ENCODE assay signal across 8 mouse cellular contexts in the genomic region with DNA sequence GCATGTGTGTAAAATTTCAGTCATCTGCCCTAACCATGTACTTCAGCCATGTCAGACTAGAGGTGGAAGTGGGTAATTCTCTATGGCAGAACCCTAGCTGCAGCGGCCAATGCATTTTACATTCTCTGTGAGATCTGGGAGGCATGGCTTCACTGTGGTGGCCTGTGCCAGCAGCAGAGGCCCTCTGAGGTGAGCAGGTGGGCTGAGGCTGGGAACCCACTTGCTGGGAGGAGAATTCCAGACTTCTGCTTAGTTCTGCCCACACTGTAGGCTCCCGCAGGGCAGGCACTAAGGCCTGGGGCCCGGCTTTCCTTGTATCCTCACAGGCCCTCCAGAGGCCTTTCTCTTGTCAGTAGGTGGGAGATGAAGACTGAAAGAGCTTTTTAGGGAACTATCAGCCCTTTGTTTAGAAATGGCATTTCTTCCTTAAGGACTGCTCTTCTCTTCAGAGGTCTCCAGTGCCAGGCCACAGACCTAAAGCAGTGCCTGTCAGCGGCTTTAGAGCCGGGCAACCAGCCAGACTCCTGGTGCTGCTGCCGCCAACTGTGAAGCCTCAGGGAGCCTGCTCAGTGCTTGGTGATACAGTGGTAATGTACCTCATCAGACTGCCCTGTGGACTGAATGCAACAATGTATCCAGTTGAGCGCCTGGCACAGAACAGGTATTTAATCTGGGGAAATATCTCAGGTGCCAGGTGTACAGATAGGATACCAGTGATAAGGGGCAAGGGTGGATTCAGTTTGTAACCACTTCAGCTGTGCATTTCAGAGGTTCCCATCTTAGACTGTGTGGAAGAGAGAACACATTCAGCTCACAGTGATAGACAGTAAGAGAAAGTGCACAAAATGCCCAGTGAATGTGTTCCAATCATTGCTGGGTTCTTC.
DNase-seq lines count a peak whose midpoint lies in the region; ATAC-seq and TF ChIP-seq lines count a peak whose summit lies in the region.

No protein-coding gene starts in this region.

- DNase-seq in right cerebral cortex, postnatal 14 days: peak; percentile 43
- no peak for DNase-seq in right cerebral cortex, postnatal 25 days
- peak; percentile 59 to 71 for DNase-seq in cerebellum, postnatal 14 days
- peak; percentile 68 to 81 for DNase-seq in heart, adult 2 months
- no peak for DNase-seq in spleen, postnatal 36 days (ENCODE audit: low spot score in 2 of 2)

- H3K79me2 ChIP-seq in heart, adult 2 months (replicated peaks; ENCODE audit: control insufficient read depth, insufficient read depth, low read length): no peaks in the 10 kb centered on the region

- WGBS in heart, adult 2 months: 51% methylated on average over 7 of the region's 7 CpGs
- 84% methylated on average over 7 of the region's 7 CpGs for WGBS in kidney, embryonic 16.5 days
- WGBS in midbrain, embryonic 16.5 days: 57% methylated on average over 7 of the region's 7 CpGs

- H3K27me3 ChIP-seq in heart, adult 2 months (ENCODE audit: control insufficient read depth, insufficient read depth, low read length): no peaks in the 10 kb centered on the region
- no peaks in the 10 kb centered on the region for H3K27me3 ChIP-seq in kidney, embryonic 16.5 days (ENCODE audit: insufficient read depth, low read length)
- H3K27me3 ChIP-seq in midbrain, embryonic 16.5 days (ENCODE audit: control insufficient read depth, insufficient read depth, low read depth, low read length): no peaks in the 10 kb centered on the region

- no peak overlapping the region for H3K4me2 ChIP-seq in kidney, embryonic 16.5 days (replicated peaks; ENCODE audit: low read depth, low read length)
- no peak overlapping the region for H3K4me2 ChIP-seq in midbrain, embryonic 16.5 days (ENCODE audit: low read length)

- H3K27ac ChIP-seq in heart, adult 2 months: no peak overlapping the region; the same call in 1 of the 2 replicates
- H3K27ac ChIP-seq in kidney, embryonic 16.5 days (ENCODE audit: low read length): no peak overlapping the region
- peak overlapping the region; percentile 38; the same call in 1 of the 2 replicates for H3K27ac ChIP-seq in midbrain, embryonic 16.5 days (ENCODE audit: low read length)

- 0 out of 2 replicates have a peak, but pooled peaks have one; percentile 23 for ATAC-seq in kidney, embryonic 16.5 days (ENCODE audit: low FRiP score, low TSS enrichment)
- peak; percentile 71 for ATAC-seq in midbrain, embryonic 16.5 days
- no peak for ATAC-seq in monocyte, adult 5-6 weeks (replicated peaks; ENCODE audit: insufficient number of reproducible peaks, low FRiP score, low TSS enrichment, poor library complexity, severe bottlenecking)

- intact Hi-C loops in heart, adult 2 months (cut with DNase I): loop anchor here (5.0 kb wide), 1 partner anchor 106 kb away; no protein-coding TSS in a partner anchor

- TF ChIP-seq POLR2A in heart, adult 2 months (IDR thresholded peaks at IDR 0.05; ENCODE audit: insufficient read depth, low read depth, low read length): no peak

- no peak overlapping the region for H3K9ac ChIP-seq in heart, adult 2 months (ENCODE audit: low read depth, low read length)
- no peak overlapping the region for H3K9ac ChIP-seq in kidney, embryonic 16.5 days (replicated peaks; ENCODE audit: low read length)
- H3K9ac ChIP-seq in midbrain, embryonic 16.5 days (ENCODE audit: low read depth, low read length): no peak overlapping the region

- no peaks in the 10 kb centered on the region for H3K9me3 ChIP-seq in kidney, embryonic 16.5 days (ENCODE audit: low read length)
- no peaks in the 10 kb centered on the region for H3K9me3 ChIP-seq in midbrain, embryonic 16.5 days (replicated peaks; ENCODE audit: control insufficient read depth, low read length, poor library complexity, severe bottlenecking)

- H3K4me3 ChIP-seq in heart, adult 2 months: no peak overlapping the region
- H3K4me3 ChIP-seq in kidney, embryonic 16.5 days (ENCODE audit: low read length): no peak overlapping the region
- H3K4me3 ChIP-seq in midbrain, embryonic 16.5 days (ENCODE audit: low read depth, low read length): no peak overlapping the region

- TF ChIP-seq EP300 in heart, adult 2 months (IDR thresholded peaks at IDR 0.05; ENCODE audit: insufficient read depth, low read depth, low read length): no peak

- H3K4me1 ChIP-seq in heart, adult 2 months (ENCODE audit: control insufficient read depth, insufficient read depth, low read length): no peaks in the 10 kb centered on the region
- H3K4me1 ChIP-seq in kidney, embryonic 16.5 days (ENCODE audit: insufficient read depth, low read length): no peaks in the 10 kb centered on the region
- H3K4me1 ChIP-seq in midbrain, embryonic 16.5 days (ENCODE audit: control insufficient read depth, insufficient read depth, low read length): peaks cover 8% of the 10 kb centered on the region

- TF ChIP-seq CTCF in heart, adult 2 months (IDR thresholded peaks at IDR 0.05): no peak

- H3K36me3 ChIP-seq in heart, adult 2 months (ENCODE audit: control insufficient read depth, insufficient read depth, low read length): no peaks in the 10 kb centered on the region
- H3K36me3 ChIP-seq in kidney, embryonic 16.5 days (ENCODE audit: insufficient read depth, low read length): no peaks in the 10 kb centered on the region
- no peaks in the 10 kb centered on the region for H3K36me3 ChIP-seq in midbrain, embryonic 16.5 days (ENCODE audit: control insufficient read depth, insufficient read depth, low read length)

Comparison
In these comparisons a context has a peak if more than half of its experiments do, and no peak if none do; other contexts are left out.
1. DNase-seq: peak in right cerebral cortex, postnatal 14 days (single experiment), cerebellum, postnatal 14 days (2 of 2) and heart, adult 2 months (2 of 2); none in right cerebral cortex, postnatal 25 days (single experiment) and spleen, postnatal 36 days (0 of 2).